Mouse (Mus musculus) kidney, adult 11 months (tissue): ENCODE results near the gene Abcc9.

Experiments
- DNase-seq: peaks from one replicate; pipeline ENCODE4 v3.0.0; 2022

The Abcc9 gene

DNA sequence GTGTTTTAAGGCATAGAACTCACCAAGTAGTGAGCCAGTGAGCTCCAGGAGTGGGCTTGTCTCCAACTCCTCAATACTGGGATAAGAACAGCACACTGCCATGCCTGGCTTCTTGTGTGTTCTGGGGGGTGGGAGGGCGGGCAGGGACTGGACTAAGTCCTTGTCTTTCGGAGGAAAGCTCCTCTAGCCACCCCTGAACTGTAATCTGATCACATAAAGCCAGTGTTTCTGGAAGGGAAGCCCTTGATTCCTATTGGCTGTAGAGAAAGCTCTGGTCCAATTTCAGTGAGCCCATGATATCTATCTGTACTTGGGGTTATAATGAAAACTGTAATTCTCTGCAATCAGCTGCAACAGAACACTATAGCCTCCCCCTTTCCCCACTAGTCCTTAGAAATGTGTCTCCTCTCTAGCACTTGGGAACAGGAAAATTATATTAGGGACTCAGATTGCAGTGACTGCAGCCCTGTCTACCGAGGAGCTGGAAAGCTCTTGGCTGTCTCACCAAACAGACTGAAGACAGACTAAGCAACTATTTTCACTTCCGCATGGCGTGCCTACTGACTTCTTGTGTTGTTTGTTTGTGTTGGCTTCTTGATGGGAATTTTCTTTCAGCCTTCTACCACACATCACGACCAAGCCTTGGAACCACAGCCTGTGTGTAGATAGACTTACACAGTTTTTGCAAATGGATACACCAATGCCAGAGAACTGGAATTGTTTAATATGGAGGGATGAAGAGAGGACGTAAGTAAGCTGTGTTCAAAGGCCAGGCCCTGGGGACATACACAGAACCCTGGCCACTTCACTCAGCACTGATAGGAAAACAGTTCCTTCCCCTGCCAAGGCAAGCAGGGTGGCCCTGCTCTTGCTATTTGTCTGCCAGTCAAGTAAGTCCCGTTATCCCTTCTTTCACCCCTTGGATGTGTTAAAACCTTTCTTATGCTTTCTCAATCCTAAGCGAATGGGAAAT is 92.4 kb downstream of the Abcc9 start:
- DNase-seq, result no peak

DNA sequence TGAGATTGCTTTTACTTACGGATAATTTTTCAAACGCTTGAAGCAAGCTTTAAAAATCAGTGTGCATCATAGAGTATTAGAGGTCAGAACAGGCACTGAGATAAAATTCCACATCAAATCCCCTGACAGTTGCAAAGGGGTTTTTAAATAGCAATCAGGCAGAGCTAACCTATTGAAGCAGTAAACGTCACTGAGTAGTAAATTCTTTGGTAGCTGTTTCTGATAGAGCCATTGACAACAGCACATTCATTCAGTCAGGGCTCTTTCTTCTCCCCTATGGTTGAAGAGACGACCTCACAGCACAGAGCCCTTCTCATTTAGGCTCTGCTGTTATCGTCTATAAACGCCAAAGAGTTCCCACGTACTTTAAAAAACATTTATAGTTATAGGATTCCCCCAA is 95.0 kb downstream of the Abcc9 start:
- DNase-seq, result no peak

DNA sequence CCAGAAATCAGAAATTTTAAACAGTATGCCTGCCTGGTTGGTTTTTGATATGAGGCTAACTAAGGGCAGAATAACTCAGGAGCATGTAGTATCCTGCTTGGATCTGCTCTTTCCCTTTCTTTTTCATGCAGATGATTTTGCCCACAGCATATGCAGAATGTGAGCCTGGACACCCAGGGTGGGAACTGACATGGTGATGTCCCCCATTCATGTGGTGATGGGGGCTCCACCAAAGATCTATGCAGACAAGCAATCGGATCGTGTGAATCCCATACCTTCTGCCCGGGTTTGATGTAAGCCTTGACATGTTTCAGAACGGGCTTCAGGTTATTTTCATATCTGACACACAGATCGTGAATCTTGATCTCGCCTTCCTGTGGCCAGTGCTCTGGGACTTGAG is 99.3 kb downstream of the Abcc9 start:
- no peak for DNase-seq

DNA sequence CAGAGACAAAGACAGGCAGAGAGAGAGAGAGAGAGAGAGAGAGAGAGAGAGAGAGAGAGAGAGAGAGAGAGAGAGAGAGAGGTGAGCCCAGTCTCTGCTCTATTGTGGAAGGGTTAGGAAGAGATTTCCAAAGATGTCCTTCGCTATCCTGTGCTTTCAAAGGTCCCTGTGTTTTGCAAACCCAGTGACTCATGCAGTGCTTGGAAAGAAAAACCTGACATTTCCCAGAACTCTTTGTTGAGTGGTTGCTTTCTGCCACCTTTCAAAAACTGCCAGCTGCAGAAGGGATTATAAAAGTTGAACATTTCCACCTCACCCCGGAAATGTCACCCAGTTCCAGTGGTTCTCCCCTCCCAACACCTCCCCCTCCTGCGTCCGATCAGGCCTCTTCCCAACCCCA is 123.3 kb downstream of the Abcc9 start:
- no peak for DNase-seq

DNA sequence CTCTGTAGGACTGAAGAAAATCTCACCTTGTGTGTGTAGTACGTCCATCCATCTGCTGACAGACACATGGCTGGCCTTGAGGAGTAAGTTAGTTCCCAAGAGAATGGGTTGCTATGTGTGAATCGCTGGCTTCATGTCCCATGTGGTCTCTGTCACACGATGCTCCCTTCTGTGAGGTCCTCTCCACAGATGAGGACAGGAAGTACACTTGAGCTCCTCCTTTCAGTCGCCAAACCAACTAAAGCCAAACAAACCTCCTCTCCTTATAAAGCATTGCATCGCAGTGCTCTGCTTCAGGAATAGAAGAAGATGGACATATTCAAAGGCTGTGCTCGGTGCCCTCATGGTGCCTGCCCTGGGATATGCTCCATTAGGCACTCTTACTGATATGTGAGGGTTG is 124.3 kb downstream of the Abcc9 start:
- no peak for DNase-seq

DNA sequence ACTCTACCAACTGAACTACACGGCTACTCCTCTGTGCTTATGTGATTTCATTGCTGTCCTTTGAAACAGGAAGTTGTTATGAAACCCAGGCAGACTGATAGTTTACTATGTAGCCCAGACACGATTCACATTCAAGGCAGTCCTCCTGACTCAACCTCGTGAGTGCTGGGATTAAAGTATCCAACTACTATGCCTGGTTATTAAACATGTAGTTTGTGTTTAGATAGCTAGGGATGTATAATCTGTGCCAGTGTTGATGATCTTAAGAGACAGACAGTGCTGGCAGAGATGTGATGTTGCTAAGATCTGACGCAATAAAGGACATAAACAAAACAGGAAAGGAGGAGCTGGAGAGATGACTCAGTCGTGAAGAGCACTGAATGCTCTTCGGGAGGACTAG is 129.2 kb downstream of the Abcc9 start:
- DNase-seq, result no peak

DNA sequence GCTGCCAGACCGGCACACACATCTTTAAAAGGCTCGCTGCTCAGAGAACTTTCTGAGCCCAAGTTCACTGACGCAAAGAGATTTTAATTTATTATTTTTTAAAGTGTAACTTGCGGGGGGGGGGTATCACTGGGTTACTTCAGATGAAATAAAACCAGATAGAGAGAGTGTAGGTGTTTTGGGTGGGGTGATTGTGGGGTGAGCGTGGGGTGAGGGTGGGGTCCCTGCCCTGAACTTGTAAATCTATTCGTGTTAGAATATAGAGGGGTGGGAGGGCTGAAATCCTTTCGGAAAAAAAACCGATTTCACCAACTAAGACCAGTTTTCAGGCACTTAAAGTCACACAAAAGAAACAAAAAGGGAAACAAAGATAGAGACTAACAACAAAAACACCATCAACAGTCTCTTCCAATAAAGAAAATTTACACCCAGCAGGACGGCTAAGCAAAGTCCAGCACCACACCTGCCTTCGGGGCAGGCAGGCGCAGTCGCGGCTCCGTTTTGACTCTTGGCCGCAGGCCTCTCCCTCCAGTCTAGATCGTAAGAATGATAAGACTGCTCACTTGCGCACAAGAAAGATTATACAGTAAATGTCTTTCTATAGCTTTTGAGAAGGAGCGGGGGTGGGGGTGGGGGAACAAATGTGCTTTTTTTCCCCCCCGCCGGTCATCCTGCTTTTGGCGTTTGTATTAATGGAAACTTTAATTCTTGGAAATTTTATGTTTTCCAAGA is 130.3 kb downstream of the Abcc9 start:
- DNase-seq, result peak; percentile 17

DNA sequence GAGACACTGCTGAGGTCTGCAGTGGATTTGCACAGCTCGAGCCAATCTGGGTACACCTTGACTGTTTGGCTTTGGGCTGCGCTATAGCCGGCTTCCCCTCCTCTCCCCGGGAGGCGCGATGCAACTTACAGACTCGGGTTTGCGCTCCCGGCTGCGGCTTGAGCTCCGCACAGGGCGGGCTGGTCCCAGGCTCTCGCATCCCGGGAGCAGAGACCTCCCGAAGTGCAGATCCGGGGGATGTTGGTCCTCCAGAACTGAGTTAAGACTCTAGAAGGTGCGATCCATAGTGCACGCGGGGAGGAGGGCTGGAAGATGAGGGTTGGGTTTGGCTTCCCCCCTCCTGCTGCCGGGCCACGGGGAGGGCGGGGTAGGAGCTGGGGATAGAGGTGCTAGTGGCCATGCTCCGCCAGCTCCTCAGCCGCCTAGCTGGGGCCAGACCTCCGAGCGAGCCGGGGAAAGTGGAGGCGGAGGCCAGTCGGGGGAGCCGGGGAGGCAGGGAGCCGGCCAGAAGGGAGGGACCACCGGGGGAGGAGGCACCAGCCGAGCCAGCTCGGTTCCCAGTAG is 131.0 kb downstream of the Abcc9 start, which contains the start of gene Kcnj8:
Gene Kcnj8 (minus strand): TSS at position 560 of the 564 bp plus-strand sequence.
- peak; percentile 53 for DNase-seq

DNA sequence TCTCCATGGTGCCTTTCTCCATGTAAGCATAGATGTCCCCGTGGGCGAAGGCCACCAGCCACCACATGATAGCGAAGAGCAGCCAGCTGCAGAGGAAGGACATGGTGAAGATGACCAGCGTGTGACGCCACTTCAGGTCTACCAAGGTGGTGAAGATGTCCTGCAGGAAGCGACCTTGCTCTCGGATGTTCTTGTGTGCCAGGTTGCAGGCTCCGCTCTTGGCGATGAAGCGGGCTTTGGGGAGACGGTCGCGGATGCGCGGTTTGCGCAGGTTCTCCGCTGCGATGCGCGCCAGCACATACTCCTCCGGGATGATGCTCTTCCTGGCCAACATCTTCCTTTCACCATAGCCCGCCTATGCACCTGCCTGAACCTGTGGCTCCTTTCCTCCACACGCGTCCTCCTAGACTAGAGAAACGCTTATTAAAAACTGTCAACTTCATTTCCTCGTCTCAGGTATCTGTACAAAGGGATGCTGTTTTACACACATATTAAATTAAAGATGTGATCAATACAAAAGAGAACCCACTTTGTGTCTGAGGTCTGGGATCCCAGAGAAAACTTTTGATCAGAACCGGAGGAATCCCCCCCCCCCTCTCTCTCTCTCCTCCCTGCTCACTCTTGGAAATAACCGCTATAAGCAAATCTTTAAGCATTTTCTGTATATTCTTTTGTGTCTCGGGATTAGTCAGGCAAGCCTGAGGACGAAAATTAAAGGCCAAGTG is 131.9 kb downstream of the Abcc9 start:
- DNase-seq, result no peak

DNA sequence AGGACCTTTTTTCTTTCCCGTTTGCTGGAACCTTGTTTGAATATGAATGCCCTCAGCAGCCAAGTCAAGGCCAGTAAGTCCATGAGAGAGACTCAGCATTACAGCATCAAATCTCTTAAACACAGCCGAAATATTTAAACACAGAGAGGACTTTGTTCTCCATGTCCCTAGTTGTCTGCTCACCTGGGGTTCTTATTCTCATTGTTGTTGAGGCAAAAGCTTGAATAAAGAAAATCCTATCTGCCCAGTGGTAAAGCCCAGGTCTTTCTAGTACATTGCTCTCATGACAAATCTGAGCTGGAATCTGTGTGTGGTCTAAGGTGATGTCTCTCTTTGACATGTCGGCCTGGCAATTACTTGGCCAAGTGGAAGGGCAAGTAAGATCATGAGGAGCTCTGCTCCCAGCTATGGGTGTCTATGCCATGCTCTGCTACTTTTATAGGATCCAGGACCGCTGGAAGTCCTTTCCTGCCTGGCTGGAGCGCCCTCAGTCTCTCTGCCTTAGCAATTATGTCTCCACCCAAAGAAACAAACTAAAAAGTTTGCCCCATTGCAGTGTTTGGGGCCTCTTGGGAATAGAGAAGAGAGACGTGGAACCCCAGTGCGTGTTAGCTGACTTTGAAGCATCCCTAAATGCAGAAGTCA is 133.3 kb downstream of the Abcc9 start:
- DNase-seq, result no peak

DNA sequence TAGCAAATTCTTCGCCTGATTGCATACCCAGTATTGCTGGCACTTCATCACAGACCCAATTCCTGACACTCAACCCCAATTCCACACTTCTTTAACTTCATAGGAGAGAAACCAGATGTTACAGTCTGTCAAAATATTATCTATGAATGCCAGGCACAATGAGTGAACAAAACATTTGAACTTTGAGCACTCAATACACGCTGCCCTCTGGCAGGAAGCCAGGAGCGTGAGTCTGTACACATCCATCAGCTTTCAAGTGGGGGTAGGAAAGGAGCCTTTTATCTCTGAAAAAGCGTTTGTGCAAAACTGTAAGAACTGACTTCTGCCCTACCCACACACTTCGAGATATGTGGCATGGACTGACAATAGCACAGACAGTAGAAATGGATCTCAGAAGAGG is 134.7 kb downstream of the Abcc9 start:
- DNase-seq, result peak; percentile 33

DNA sequence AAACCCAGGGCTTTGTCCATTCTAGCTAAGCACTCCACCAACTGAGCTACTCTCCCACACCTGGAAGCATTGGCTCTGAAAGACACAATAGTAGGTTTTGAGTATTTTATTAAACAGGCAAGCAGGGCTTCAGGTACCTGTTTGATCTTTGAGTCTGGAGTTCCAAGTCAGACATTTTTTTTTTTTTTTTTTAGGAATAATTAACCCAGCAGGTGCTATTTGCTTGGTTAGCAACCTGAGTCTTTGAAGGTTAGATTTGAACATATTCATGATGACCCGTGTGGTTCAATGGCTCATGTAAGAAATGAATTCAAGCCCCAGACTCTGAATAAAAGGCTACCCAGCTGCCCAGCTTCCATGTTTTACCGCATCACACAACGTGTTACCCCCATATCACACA is 137.4 kb downstream of the Abcc9 start:
- DNase-seq, result no peak

DNA sequence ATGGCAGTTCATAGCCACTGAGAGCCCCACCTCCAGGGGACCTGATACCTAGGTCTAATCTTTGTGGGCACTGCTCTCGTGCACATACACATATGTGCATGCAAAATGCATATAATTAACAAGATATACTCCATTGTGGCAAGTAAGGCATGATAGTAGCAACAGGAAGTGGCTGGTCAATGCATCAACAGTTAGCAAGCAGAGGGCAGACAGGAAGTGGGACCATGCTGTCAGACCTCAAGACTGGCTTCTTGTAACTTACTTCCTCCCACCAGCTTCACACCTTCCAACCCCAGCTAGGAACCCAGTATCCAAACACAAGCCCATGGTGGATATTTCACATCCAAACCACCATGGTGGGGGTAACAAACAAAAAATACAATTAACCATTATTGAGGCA is 141.0 kb downstream of the Abcc9 start:
- DNase-seq, result no peak

DNA sequence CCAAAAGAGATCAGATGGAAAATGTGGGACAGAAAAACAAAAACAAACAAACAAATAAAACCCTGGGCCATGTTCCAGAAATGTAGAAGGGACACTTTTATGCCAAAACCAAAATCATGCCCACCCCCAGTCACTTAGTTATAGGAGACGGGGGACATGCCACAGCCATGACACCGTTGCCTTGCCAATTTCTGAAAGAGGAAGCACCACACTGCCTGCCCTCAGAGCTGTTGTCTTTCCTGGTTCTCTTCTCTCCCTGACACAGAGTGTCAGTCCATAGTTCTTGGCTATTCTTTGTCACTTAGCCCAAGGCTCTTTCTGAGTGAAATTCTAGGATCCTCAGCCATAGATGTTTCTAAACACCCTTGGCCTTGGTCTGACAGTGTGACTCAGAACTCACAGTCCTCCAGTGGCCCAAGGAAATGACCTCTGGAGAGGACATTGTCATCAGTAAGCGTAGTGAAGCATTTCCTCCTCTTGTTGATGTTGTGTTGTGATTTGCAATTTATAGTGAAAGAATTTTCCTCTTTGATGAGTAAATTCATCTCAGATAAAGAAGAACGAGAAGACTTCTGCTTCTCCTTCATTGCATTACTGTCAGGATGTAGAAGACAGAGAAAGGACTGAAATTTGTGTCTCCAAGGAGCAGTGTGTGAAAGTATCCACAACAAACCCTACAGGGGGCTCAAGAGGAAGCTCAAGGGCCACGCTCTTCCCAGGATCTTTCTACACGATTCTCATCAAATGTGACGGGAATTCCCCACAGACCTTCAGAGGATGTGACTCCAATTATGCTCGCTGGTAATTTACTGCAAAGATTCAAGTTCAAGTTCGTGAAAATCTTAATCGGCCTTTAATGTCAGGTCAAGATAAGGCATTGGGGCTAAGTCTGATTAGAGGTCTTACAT is 143.1 kb downstream of the Abcc9 start:
- DNase-seq, result no peak

DNA sequence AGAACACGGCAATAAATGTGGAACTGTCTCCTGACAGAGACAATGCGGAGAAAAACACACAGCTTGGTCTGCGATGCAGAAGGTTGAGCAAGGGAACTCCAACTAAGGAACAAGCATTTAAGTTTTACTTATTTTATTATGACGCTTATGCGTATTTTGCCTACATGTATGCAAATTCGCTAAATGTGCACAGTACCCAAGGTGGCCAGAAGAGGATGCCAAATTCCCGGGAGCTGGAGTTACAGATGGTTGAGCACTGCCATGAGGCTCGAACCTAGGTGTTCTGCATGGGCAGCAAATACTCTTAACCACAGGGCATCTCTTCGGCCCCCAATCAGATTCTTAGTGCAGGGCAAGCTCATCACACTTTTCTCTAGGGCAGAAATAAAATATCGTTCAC is 144.0 kb downstream of the Abcc9 start:
- DNase-seq, result no peak

DNA sequence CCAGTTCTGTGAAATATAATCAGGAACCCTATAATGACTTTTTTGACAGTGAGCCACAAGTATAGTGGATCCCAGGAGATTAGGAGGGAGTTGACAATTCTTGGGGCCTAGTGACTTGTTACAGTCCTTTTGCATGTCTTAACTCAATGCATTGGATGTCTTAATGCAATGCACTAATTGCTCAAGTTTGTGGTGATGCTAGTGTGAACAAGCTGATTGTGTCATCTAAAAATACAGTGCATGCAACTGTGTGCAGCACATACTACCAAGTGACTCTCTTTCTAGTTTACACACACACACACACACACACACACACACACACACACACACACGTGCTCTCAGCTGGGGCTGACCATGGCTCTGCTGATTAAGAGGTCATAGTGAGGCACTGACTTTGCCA is 146.1 kb downstream of the Abcc9 start:
- DNase-seq, result no peak

DNA sequence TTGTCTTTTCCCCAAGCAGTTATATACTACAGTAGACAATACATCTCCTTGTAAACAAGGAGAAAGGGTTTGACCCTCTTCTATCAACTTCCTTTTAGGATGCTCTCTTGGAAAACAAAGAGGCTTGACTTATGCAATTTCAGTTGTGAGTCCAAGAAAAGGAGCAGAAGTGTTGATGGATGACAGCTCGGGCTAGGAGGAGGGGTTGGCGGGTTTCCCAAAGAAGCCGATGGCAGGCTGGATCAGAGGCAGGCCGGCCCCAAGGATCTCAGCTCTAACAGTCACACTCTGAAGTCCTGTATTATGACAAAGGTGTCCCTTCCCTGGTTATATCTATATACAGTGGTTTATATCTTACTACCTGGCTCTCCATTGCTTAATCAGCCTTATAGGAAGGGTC is 150.6 kb downstream of the Abcc9 start:
- DNase-seq, result no peak

DNA sequence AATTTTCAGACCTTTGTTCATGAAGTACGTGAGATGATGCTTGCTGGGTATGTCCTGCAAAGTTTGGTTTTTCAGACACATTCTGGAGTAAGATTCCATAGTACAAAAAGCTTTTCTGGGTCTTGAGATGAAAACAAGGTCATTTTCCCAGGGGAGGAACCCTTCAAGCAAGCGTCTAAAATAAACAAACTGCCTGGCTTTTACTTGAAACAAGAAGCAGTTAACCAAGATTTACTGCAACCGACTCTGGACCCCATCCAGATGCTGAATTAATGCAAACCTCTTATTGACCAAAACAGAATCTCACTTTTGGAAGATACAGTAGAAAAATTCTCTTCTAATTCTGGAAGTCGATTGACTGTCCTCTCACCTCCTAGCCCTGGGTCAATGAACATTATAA is 151.2 kb downstream of the Abcc9 start:
- no peak for DNase-seq

DNA sequence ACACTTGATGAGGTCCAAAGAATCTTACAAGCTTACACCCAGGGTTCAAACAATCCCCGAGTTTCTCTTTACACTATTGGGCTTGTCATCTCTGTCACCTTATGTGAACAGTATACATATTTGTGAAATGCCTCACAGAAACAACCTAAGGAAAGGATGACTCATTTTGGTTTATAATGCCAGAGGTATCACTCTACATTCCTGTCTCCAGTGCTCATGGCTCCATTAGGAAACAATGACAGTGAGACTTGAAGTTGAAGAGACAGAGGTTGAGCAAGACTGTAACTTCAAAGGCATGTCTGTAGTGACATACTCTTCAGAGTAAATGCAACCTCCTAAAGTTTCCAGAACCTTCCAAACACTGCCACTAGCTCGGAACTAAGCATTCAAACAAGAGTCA is 153.7 kb downstream of the Abcc9 start:
- DNase-seq, result no peak

DNA sequence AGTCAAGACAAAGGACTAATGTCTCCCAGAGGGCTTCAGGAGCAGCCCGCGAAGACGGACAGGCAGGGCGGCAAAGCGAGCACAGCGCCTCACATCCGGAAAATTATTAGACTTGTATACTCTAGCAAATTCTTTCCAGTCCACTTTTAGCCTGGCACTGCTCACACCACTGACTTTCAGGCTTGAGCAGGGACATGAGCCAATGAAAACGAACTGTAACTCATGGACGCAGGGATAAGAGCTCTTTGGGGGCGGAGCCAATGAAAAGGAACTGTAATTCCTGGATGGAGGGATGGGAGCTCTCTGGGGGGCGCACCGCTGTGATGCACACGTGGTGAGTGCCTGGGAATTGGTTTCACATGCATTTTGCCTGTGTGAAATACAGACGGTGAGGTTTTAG is 157.0 kb downstream of the Abcc9 start:
- DNase-seq, result no peak

DNA sequence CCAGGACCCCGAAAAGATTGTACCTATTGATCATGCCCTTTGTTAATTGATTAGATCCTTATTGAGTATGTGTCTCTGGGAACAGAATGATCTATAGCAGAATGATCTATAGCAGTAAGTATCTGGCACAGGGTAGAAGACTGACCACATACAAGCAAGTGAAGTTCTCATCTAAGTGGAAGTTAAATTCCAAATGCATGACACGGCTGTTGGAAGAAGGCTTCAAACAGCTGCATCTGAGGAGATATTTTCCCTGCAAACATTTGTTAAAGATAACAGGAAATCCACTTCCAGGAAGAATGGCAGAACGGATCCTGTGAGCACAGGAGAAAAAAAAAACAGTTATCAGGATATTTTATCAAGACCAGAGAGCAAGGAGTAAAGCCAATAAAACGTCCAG is 158.5 kb downstream of the Abcc9 start:
- no peak for DNase-seq

DNA sequence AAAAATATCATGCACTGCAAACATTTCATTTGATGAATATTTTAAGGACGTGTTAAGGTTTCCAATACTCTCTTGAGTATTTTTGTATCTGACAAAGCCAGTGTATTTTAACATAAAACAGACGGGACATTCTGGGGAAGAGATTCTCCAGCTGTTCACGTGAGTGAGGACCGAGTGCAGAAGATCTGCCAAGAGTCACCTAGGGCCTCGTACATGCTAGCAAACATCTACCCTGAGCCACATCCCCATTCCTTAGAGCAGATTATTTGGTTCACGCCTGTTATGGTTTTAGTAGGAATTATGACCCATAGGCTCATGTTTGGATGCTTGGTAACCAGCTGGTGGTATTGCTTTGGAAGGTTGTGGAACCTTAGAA is 159.3 kb downstream of the Abcc9 start:
- no peak for DNase-seq
